ENCODE assay signal across 16 mouse cellular contexts in genomic region chr10:120625474-120625873, GRCm38 (mm10).
DNase-seq lines count a peak whose midpoint lies in the region; ATAC-seq and TF ChIP-seq lines count a peak whose summit lies in the region.
"Had no signal": no experiment of that assay in that cellular context is flagged by ENCODE, and none has a peak within 500 bp of the region (broad histone marks: within the 10 kb centered on the region; RNA-seq: fewer than 3 reads in every experiment).

No protein-coding gene starts in this region.

- H3K4me3 ChIP-seq in midbrain, postnatal 0 days (ENCODE audit: low read depth, low read length), result no peak overlapping the region
- H3K4me3 ChIP-seq in midbrain, embryonic 13.5 days (replicated peaks), result no peak overlapping the region
- H3K4me3 ChIP-seq: intestine, embryonic 15.5 days had no signal

- H3K9ac ChIP-seq in midbrain, postnatal 0 days (replicated peaks; ENCODE audit: low read length, poor library complexity, severe bottlenecking), result no peak overlapping the region
- no peak overlapping the region for H3K9ac ChIP-seq in midbrain, embryonic 13.5 days (replicated peaks)
- H3K9ac ChIP-seq: intestine, embryonic 15.5 days; liver, embryonic 14.5 days had no signal

- no peak for TF ChIP-seq CTCF in midbrain, postnatal 0 days (IDR thresholded peaks at IDR 0.05)

- peak; percentile 49 to 64 for ATAC-seq in hematopoietic stem cell, adult 5-6 weeks (replicated peaks in 1 of 2; ENCODE audit: insufficient read depth in 1 of 2, low FRiP score in 2 of 2, low TSS enrichment in 1 of 2, low read depth in 1 of 2, poor library complexity in 2 of 2, severe bottlenecking in 2 of 2)
- ATAC-seq in neutrophil, adult 5-6 weeks (ENCODE audit: extremely low read depth, insufficient number of reproducible peaks, low FRiP score, poor library complexity, severe bottlenecking), result peak; percentile 55; the same call in 1 of the 2 replicates
- ATAC-seq in midbrain, postnatal 0 days (ENCODE audit: low FRiP score), result no peak
- ATAC-seq in midbrain, embryonic 13.5 days, result no peak
- ATAC-seq: forebrain, embryonic 16.5 days; intestine, embryonic 15.5 days had no signal

- no peaks in the 10 kb centered on the region for H3K4me1 ChIP-seq in midbrain, postnatal 0 days (ENCODE audit: insufficient read depth, low read length)
- H3K4me1 ChIP-seq in midbrain, embryonic 13.5 days (replicated peaks), result no peaks in the 10 kb centered on the region
- H3K4me1 ChIP-seq: intestine, embryonic 15.5 days had no signal

- no peaks in the 10 kb centered on the region for H3K9me3 ChIP-seq in midbrain, postnatal 0 days (ENCODE audit: low read length)
- no peaks in the 10 kb centered on the region for H3K9me3 ChIP-seq in midbrain, embryonic 13.5 days
- H3K9me3 ChIP-seq: intestine, embryonic 15.5 days had no signal

- no peak overlapping the region for H3K27ac ChIP-seq in midbrain, postnatal 0 days (ENCODE audit: low read depth, low read length)
- no peak overlapping the region for H3K27ac ChIP-seq in midbrain, embryonic 13.5 days
- H3K27ac ChIP-seq: intestine, embryonic 15.5 days; kidney, postnatal 0 days; liver, embryonic 14.5 days had no signal

- intact Hi-C loops in heart, postnatal 14 days (cut with DNase I), result no loop called here

- H3K36me3 ChIP-seq in midbrain, postnatal 0 days (ENCODE audit: insufficient read depth, low read length), result no peaks in the 10 kb centered on the region
- no peaks in the 10 kb centered on the region for H3K36me3 ChIP-seq in midbrain, embryonic 13.5 days
- H3K36me3 ChIP-seq: intestine, embryonic 15.5 days had no signal

- WGBS in midbrain, postnatal 0 days, result 83% methylated on average over 5 of the region's 5 CpGs
- WGBS in midbrain, embryonic 13.5 days, result 89% methylated on average over 5 of the region's 5 CpGs

- no peaks in the 10 kb centered on the region for H3K27me3 ChIP-seq in midbrain, postnatal 0 days (ENCODE audit: insufficient read depth, low read length)
- no peaks in the 10 kb centered on the region for H3K27me3 ChIP-seq in midbrain, embryonic 13.5 days
- H3K27me3 ChIP-seq: CH12.LX; intestine, embryonic 15.5 days had no signal

- no peak overlapping the region for H3K4me2 ChIP-seq in midbrain, postnatal 0 days (ENCODE audit: low read depth, low read length, poor library complexity, severe bottlenecking)
- no peak overlapping the region for H3K4me2 ChIP-seq in midbrain, embryonic 13.5 days (replicated peaks)
- H3K4me2 ChIP-seq: intestine, embryonic 15.5 days had no signal

- peak; percentile 10 to 13 for DNase-seq in spleen, postnatal 36 days (ENCODE audit: low spot score in 2 of 2)
- DNase-seq in spleen, postnatal 4 days (ENCODE audit: low spot score in 2 of 2), result no peak
- no peak for DNase-seq in midbrain, postnatal 0 days (ENCODE audit: low spot score)
- no peak for DNase-seq in cerebellum, postnatal 4 days (ENCODE audit: low spot score in 2 of 2)
- DNase-seq in heart, postnatal 14 days, result no peak
- DNase-seq: cerebellum, adult 9-11 months; lung, postnatal 14 days; right cerebral cortex, postnatal 14 days had no signal

Comparison
In these comparisons a context has a peak if more than half of its experiments do, and no peak if none do; other contexts are left out.
1. DNase-seq: peak in spleen, postnatal 36 days (2 of 2); none in spleen, postnatal 4 days (0 of 2), midbrain, postnatal 0 days (single experiment), cerebellum, postnatal 4 days (0 of 2) and heart, postnatal 14 days (0 of 2).
2. ATAC-seq: peak in hematopoietic stem cell, adult 5-6 weeks (2 of 2) and neutrophil, adult 5-6 weeks (single experiment); none in midbrain, postnatal 0 days (single experiment) and midbrain, embryonic 13.5 days (single experiment).